Mouse (Mus musculus) ES-E14 (cell line): ENCODE data around the gene Ralgps1.

Experiments
- ZC3H11A ChIP-seq: IDR thresholded peaks from 2 replicates; pipeline ENCODE4 v1.6.1; 2012; ENCODE audit warnings: low read depth, mild to moderate bottlenecking, inconsistent platforms, low read length, borderline replicate concordance
- ZNF384 ChIP-seq: IDR thresholded peaks from 2 replicates; pipeline ENCODE4 v1.6.1; 2012; ENCODE audit warnings: low read depth, low read length, inconsistent platforms

GRCm38 (mm10) chr2:33130526-33131483 lies 240.5 kb downstream of the Ralgps1 start:
- TF ChIP-seq ZNF384 (no peak), ZC3H11A (no peak)
